Mouse (Mus musculus) kidney, postnatal 0 days (tissue): Measurements from ENCODE around the gene Slc12a3. TPM values are rescaled to one million over a fixed set of nuclear protein-coding genes. Genes with fewer than 3 reads are reported as not detected.

ENCODE experiments used
- ATAC-seq: fragments of 200-750 bp; cut with Nextera tagmentation; replicated peaks from 2 replicates; pipeline ENCODE4 v1.8.0; 2017; ENCODE audit warnings: low read depth, moderate number of reproducible peaks, moderate TSS enrichment, moderate library complexity; ENCODE audit not compliant: low FRiP score
- DNase-seq: peaks from one replicate; pipeline ENCODE4 v3.0.0-alpha.2; 2016; ENCODE audit warnings: low spot score
- H3K27ac ChIP-seq: fragments of 300-500 bp; sonication (generic); 2 replicates; pipeline ENCODE4 v1.5.1; 2014; ENCODE audit warnings: mild to moderate bottlenecking
- H3K27me3 ChIP-seq: fragments of 300-500 bp; sonication (generic); 2 replicates; pipeline ENCODE4 v1.6.1; 2014; ENCODE audit warnings: low read length, mixed read lengths; ENCODE audit not compliant: insufficient read depth
- H3K36me3 ChIP-seq: fragments of 300-500 bp; sonication (generic); 2 replicates; pipeline ENCODE4 v1.6.1; 2014; ENCODE audit warnings: low read length, mixed read lengths; ENCODE audit not compliant: insufficient read depth
- H3K4me1 ChIP-seq: fragments of 300-500 bp; sonication (generic); replicated peaks from 2 replicates; pipeline ENCODE4 v1.6.1; 2014; ENCODE audit warnings: antibody characterized with exemption, low read length, mixed read lengths; ENCODE audit not compliant: insufficient read depth
- H3K4me2 ChIP-seq: fragments of 300-500 bp; sonication (generic); 2 replicates; pipeline ENCODE4 v1.6.1; 2014; ENCODE audit warnings: mild to moderate bottlenecking, low read length, moderate library complexity, mixed read lengths
- H3K4me3 ChIP-seq: fragments of 300-500 bp; sonication (generic); replicated peaks from 2 replicates; pipeline ENCODE4 v1.5.1; 2014; ENCODE audit warnings: low read depth, low read length
- H3K9ac ChIP-seq: fragments of 300-500 bp; sonication (generic); 2 replicates; pipeline ENCODE4 v1.6.1; 2014; ENCODE audit warnings: low read depth, low read length
- H3K9me3 ChIP-seq: fragments of 300-500 bp; sonication (generic); replicated peaks from 2 replicates; pipeline ENCODE4 v1.6.1; 2016; ENCODE audit warnings: low read length, inconsistent platforms, mixed read lengths
- CTCF ChIP-seq: IDR thresholded peaks from 2 replicates; pipeline ENCODE4 v1.5.1; 2016; ENCODE audit warnings: antibody characterized with exemption, low read depth, mild to moderate bottlenecking, moderate library complexity
- WGBS: fragments of 180-500 bp; shearing (Covaris S2); extraction: QIAGEN DNeasy Blood & Tissue Kit; methylation state at CpG from one replicate; pipeline ENCODE4 v1.1.7; 2014; 5-methylcytosine and 5-hydroxymethylcytosine counted together
- microRNA counts: library from miRNA; unstranded; fragments of <30 nt; microRNA quantifications from one replicate; lab custom pipeline; 2015
- microRNA-seq: library from miRNA; unstranded; fragments of <30 nt; microRNA quantifications from one replicate; pipeline ENCODE4, GENCODE M21; 2016
- polyA plus RNA-seq: library from polyadenylated mRNA; unstranded; fragments of >200 nt; fragmentation: Nextera tagmentation; extraction: Ambion mirVana; gene quantifications from 2 replicates; pipeline ENCODE4 v1.2.1, GENCODE M21; 2015

Gene Slc12a3
- polyA plus RNA-seq, 1 experiment from 2014 or later, result 44.6 TPM

DNA sequence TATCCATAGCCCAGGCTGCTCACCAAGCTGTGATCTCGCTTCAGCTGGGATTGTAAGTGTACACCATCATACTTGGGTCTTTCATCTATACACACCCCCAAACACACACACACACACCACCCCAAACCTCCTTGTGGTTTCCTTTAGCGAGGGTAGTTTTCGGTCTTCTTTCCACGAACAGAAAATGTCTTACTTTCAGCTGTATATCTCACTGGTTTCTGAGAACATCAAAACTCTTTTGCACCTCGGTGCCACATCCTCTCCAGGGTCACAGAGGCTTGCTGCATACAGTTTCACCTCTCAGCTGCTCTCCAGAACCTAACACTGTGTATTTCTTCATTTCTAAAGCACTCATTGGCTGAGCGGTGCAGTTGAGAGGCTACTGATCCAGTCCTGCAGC lies 84.5 kb downstream of the Slc12a3 start:
- TF ChIP-seq CTCF, result no peak
- H3K27ac ChIP-seq, result no peak overlapping the region
- H3K9me3 ChIP-seq, result no peaks in the 10 kb centered on the region
- H3K4me1 ChIP-seq, result no peaks in the 10 kb centered on the region
- 83% methylated on average over 6 of the region's 6 CpGs for WGBS
- no peaks in the 10 kb centered on the region for H3K27me3 ChIP-seq
- no peaks in the 10 kb centered on the region for H3K36me3 ChIP-seq
- DNase-seq (no peak), ATAC-seq (no peak)
- no peak overlapping the region for H3K4me3 ChIP-seq
- no peak overlapping the region for H3K4me2 ChIP-seq
- no peak overlapping the region for H3K9ac ChIP-seq

DNA sequence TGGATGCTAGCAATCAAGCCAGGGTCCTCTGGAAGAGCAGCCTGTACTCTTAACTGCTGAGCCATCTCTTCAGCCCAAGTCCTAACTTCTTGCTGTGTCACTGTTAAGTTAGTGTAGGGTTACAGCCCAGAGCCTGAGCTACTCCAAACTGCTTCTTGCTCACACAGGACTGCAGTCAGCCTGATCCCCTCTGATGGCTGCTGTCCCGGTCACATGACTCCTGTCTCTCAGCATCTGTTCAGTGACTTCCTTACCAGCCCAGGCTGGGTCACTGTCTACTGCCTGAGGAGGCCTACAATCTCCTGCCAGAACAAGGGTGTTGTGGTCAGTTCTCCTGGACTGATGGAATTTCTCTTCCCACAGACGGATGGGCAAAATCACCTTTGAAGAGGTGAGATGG lies 86.2 kb downstream of the Slc12a3 start:
- no peaks in the 10 kb centered on the region for H3K36me3 ChIP-seq
- no peak overlapping the region for H3K9ac ChIP-seq
- no peaks in the 10 kb centered on the region for H3K4me1 ChIP-seq
- TF ChIP-seq CTCF, result no peak
- no peak overlapping the region for H3K4me3 ChIP-seq
- 44% methylated on average over 2 of the region's 2 CpGs for WGBS
- H3K4me2 ChIP-seq, result no peak overlapping the region
- H3K27ac ChIP-seq, result no peak overlapping the region
- DNase-seq (no peak), ATAC-seq (no peak)
- H3K27me3 ChIP-seq, result no peaks in the 10 kb centered on the region
- H3K9me3 ChIP-seq, result no peaks in the 10 kb centered on the region

MicroRNAs encoded within 50 kb of the gene (microRNA counts, 519-probe panel; counts per million panel counts)
- 4,659 counts per million, percentile 79 among the panel's probes with 10 or more counts for microRNA mmu-miR-138 (lab: Ali Mortazavi, UCI)

Small RNAs within 50 kb of the gene (microRNA-seq; reads per million reads assigned to microRNA genes)
- 19.6 reads per million, percentile 33 among the genes with 10 or more reads in this experiment for gene Mir138-2

Other genes with a start within 250 kb of the Slc12a3 start
- 14.2 and 15.7 TPM in 2 replicates for gene Bbs2, start 230.3 kb upstream of the Slc12a3 start, polyA plus RNA-seq
- gene Mt4, start 192.0 kb upstream of the Slc12a3 start, polyA plus RNA-seq, result not detected in 2 replicates
- 2.2 and 2.7 TPM in 2 replicates for gene Mt3, start 176.6 kb upstream of the Slc12a3 start, polyA plus RNA-seq
- gene Mt2, start 156.5 kb upstream of the Slc12a3 start, polyA plus RNA-seq, result 98.3 and 113 TPM in 2 replicates
- gene Mt1, start 150.1 kb upstream of the Slc12a3 start, polyA plus RNA-seq, result 499 and 556 TPM in 2 replicates
- gene Nup93, start 114.6 kb upstream of the Slc12a3 start, polyA plus RNA-seq, result 45.0 and 53.6 TPM in 2 replicates
- gene Herpud1, start 57.2 kb downstream of the Slc12a3 start, polyA plus RNA-seq, result 95.8 and 100 TPM in 2 replicates
- 0.23 and 0.28 TPM in 2 replicates for gene Nlrc5, start 105.2 kb downstream of the Slc12a3 start, polyA plus RNA-seq
- gene Cpne2, start 203.8 kb downstream of the Slc12a3 start, polyA plus RNA-seq, result 11.4 and 12.9 TPM in 2 replicates